Mouse (Mus musculus) forebrain, embryonic 10.5 days (tissue): ENCODE measurements around the gene Sh3gl3. TPM values are rescaled to one million over a fixed set of nuclear protein-coding genes. Genes with fewer than 3 reads are reported as not detected.
"Not testable (repeated sequence)": the region's sequence is repeated elsewhere in the genome, so short reads cannot be mapped to it uniquely, and the experiment has no call there.

ENCODE experiments used
- DNase-seq: peaks from one replicate; pipeline ENCODE4 v3.0.0-alpha.2; 2017; ENCODE audit warnings: low spot score; ENCODE audit errors: extremely low spot score
- H3K27ac ChIP-seq: fragments of 300-500 bp; sonication (generic); 2 replicates; pipeline ENCODE4 v1.5.1; 2016; ENCODE audit warnings: mild to moderate bottlenecking
- H3K27me3 ChIP-seq: fragments of 300-500 bp; sonication (generic); 2 replicates; pipeline ENCODE4 v1.6.1; 2016; ENCODE audit warnings: mild to moderate bottlenecking; ENCODE audit not compliant: poor library complexity, severe bottlenecking
- H3K36me3 ChIP-seq: fragments of 300-500 bp; sonication (generic); replicated peaks from 2 replicates; pipeline ENCODE4 v1.6.1; 2016; ENCODE audit warnings: mild to moderate bottlenecking, moderate library complexity
- H3K4me1 ChIP-seq: fragments of 300-500 bp; sonication (generic); 2 replicates; pipeline ENCODE4 v1.6.1; 2016
- H3K4me3 ChIP-seq: fragments of 300-500 bp; sonication (generic); 2 replicates; pipeline ENCODE4 v1.5.1; 2016; ENCODE audit warnings: mild to moderate bottlenecking, moderate library complexity
- H3K9me3 ChIP-seq: fragments of 300-500 bp; sonication (generic); 2 replicates; pipeline ENCODE4 v1.6.1; 2016; ENCODE audit warnings: mild to moderate bottlenecking, moderate library complexity
- WGBS: fragments of 180-500 bp; shearing (Covaris S2); methylation state at CpG from one replicate; pipeline ENCODE4 v1.1.7; 2016; 5-methylcytosine and 5-hydroxymethylcytosine counted together
- polyA plus RNA-seq: library from polyadenylated mRNA; unstranded; fragments of >200 nt; fragmentation: Nextera tagmentation; extraction: Ambion mirVana; gene quantifications from 2 replicates; pipeline ENCODE4 v1.2.1, GENCODE M21; 2016

The Sh3gl3 gene
- polyA plus RNA-seq, 1 experiment from 2014 or later: 8.9 TPM

DNA sequence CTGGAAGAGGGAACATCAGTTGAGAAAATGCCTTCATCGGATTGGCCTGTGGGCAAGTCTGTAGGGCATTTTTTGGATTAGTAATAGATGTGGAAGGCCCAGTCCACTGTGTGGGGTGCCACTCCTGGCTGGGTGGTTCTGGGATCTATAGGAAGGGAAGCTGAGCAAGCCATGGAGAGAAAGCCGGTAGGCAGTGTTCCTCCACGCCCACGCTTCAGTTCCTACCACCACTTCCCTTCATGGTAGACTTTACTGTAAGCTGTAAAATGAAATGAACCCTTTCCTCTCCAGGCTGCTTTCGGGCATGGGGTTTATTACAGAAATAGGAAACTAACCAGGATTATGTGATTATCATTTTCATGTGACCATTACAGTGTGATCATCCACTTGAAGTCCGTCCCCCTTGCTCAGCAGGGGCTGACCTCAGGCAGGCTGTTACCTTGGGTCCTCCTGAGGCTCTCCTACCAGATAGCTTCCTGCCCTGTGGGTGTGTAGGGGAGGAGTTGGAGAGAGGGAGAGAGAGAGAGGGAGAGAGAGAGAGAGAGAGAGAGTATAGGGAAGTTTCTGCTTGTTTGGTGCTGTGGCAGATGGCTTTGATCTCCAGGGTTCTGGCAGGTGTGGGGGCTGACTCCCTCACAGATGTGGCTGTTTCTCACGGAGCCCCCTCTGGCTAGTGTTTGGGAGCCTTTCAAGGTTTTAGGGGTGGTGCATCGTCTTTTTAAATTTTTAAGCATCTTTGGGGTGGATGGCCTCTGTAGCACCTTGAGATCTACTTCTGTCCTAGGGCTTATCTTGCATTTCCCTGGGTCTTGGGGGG, 67.0 kb downstream of the Sh3gl3 start:
- no peak for DNase-seq
- peaks cover 10% of the 10 kb centered on the region for H3K4me1 ChIP-seq
- 80% methylated on average over 8 of the region's 8 CpGs for WGBS

GRCm38 (mm10) chr7:82244701-82245100, 71.1 kb downstream of the Sh3gl3 start:
- no peak overlapping the region for H3K27ac ChIP-seq
- no peaks in the 10 kb centered on the region for H3K9me3 ChIP-seq
- peaks cover 4% of the 10 kb centered on the region for H3K4me1 ChIP-seq
- no peak for DNase-seq
- no peak overlapping the region for H3K4me3 ChIP-seq
- no peaks in the 10 kb centered on the region for H3K36me3 ChIP-seq
- no peaks in the 10 kb centered on the region for H3K27me3 ChIP-seq
- WGBS: 83% methylated on average over 3 of the region's 3 CpGs

More for the DNA sequence above, 67.0 kb downstream of the Sh3gl3 start:
- Histone ChIP-seq H3K27ac (no peak overlapping the region), H3K27me3 (no peaks in the 10 kb centered on the region), H3K4me3 (no peak overlapping the region), H3K36me3 (no peaks in the 10 kb centered on the region), H3K9me3 (no peaks in the 10 kb centered on the region)

DNA sequence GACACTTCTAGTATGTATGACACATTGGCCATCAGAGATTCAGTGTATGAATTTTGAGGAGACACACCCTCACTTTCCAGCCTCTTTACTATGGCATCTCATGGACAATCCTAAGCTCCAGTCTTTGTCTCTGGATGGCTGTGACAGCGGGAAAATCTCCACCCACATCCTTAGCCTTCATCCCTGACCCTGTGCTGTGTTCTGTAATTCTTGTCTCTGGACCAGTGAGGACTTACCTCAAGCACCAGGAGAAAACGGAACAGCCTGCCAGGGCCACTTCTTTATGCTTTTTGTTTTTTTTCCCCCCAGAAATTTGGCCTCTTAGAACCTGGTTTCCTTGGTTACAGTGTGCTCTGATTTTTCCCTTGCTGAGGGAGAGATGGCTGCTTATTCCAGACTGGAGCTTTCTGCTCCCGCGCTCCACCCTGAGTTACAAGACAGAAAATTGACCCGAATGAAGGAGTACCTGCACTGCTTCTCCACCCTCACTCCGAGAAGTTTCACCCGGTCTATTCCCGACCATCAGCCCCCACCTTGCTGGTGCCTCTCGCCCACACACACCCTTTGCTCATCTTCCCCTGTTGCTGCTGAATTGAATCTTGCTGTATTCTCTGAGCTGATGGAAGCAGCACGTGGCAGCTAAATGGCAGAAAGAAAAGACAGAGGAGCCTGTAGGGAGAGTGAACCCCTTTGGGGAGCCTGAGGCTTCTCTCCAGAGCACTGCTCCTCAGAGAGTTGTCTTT, 75.5 kb downstream of the Sh3gl3 start:
- no peak for DNase-seq
- Histone ChIP-seq H3K36me3 (no peaks in the 10 kb centered on the region), H3K9me3 (no peaks in the 10 kb centered on the region), H3K27ac (no peak overlapping the region), H3K27me3 (no peaks in the 10 kb centered on the region), H3K4me1 (no peaks in the 10 kb centered on the region; the same call in 1 of the 2 replicates), H3K4me3 (no peak overlapping the region)
- WGBS: 73% methylated on average over 10 of the region's 10 CpGs

DNA sequence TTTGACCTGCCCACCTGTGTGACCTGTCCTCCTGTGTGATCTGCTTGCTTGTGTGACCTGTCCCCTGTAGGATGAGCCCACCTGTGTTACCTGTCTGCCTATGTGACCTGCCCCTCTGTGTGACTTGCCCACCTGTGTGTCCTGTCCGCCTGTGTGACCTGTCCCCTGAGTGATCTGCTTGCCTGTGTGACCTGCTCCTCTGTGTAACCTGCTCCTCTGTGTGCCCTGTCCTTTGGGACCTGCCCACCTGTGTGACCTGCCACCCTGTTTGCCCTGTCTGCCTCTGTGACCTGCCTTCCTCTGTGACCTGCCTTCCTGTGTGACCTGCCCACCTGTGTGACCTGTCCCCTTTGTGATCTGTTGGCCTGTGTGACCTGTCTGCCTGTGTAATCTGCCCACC, 79.7 kb downstream of the Sh3gl3 start:
- 83% methylated on average over 1 of the region's 1 CpGs for WGBS
- no peak for DNase-seq
- no peaks in the 10 kb centered on the region for H3K9me3 ChIP-seq
- H3K4me3 ChIP-seq: no peak overlapping the region
- no peaks in the 10 kb centered on the region; the same call in 1 of the 2 replicates for H3K4me1 ChIP-seq
- H3K27ac ChIP-seq: no peak overlapping the region
- H3K36me3 ChIP-seq: no peaks in the 10 kb centered on the region
- no peaks in the 10 kb centered on the region for H3K27me3 ChIP-seq

DNA sequence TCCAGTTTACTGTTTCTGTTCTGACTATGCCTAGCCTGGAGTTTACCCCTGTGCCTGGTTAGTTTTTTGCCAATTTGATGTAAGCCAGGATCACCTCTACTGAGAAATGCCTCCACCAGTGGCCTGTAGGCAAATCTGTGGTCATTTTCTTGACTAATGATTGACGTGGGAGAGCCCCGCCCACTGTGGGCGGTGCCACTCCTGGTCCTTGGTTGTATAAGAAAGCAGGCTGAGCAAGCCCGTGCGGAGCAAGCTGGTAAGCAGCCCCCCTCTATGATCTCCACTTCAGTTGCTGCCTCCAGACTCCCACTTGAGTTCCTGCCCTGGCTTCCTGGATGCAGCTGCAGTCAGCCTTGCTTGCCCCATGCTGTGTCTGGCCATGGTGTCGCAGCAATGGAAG, 83.3 kb downstream of the Sh3gl3 start:
- H3K4me3 ChIP-seq: no peak overlapping the region
- no peaks in the 10 kb centered on the region for H3K27me3 ChIP-seq
- no peaks in the 10 kb centered on the region for H3K36me3 ChIP-seq
- H3K4me1 ChIP-seq: no peaks in the 10 kb centered on the region
- no peak overlapping the region for H3K27ac ChIP-seq
- WGBS: 80% methylated on average over 6 of the region's 6 CpGs
- H3K9me3 ChIP-seq: no peaks in the 10 kb centered on the region
- DNase-seq: no peak

DNA sequence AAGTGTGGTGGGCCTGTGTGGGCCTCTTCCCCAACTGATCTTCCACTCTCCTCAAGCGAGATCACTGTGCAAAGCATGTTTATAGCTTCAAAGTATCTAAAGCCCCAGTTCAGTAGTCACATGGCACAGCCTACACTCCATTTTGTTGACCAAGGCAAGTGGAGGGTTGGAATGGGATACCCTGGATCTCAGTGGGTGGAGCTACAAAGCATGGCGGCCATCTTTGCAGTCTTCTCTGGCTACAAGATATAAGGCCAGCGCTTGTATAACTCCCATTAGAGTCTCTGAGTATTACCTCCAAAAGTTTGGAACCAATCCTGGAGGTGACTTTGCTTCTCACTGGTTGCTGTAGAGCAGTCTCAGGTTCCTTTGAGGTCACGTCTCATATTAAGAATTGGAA, 83.9 kb downstream of the Sh3gl3 start:
- no peaks in the 10 kb centered on the region for H3K36me3 ChIP-seq
- no peaks in the 10 kb centered on the region for H3K9me3 ChIP-seq
- 93% methylated on average over 4 of the region's 4 CpGs for WGBS
- no peak overlapping the region for H3K27ac ChIP-seq
- no peak overlapping the region for H3K4me3 ChIP-seq
- no peaks in the 10 kb centered on the region for H3K27me3 ChIP-seq
- no peak for DNase-seq
- H3K4me1 ChIP-seq: no peaks in the 10 kb centered on the region

DNA sequence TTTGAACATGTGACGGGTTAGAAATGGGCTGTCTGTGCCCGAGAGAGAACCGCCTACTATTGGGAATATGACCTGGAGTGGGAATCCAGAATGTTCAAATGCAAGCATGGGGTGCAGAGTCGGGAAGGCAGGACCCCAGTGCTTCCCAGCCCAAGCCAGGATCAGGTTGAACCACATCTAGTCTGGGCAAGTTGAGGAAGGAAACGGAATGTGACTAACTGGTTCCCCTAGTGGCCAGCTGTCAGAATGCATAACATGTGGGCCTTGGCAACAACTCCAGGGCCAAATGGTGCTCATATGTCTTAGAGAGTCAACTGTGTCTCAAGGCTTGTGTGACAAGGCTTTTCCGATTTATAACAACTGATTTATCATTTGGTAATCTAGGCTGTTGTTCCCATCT, 86.6 kb downstream of the Sh3gl3 start:
- 67% methylated on average over 6 of the region's 6 CpGs for WGBS
- Histone ChIP-seq H3K36me3 (no peaks in the 10 kb centered on the region), H3K4me1 (no peaks in the 10 kb centered on the region), H3K9me3 (no peaks in the 10 kb centered on the region), H3K27me3 (no peaks in the 10 kb centered on the region), H3K4me3 (no peak overlapping the region), H3K27ac (no peak overlapping the region)
- DNase-seq: no peak

GRCm38 (mm10) chr7:82263141-82263540, 89.5 kb downstream of the Sh3gl3 start:
- Histone ChIP-seq H3K27me3 (no peaks in the 10 kb centered on the region), H3K4me3 (no peak overlapping the region), H3K4me1 (no peaks in the 10 kb centered on the region), H3K9me3 (no peaks in the 10 kb centered on the region), H3K36me3 (no peaks in the 10 kb centered on the region), H3K27ac (no peak overlapping the region)
- DNase-seq: peak; percentile 60
- 18% methylated on average over 8 of the region's 8 CpGs for WGBS

GRCm38 (mm10) chr7:82264119-82264518, 90.5 kb downstream of the Sh3gl3 start:
- no peak for DNase-seq
- Histone ChIP-seq H3K4me3 (no peak overlapping the region), H3K36me3 (no peaks in the 10 kb centered on the region), H3K27ac (no peak overlapping the region), H3K4me1 (no peaks in the 10 kb centered on the region), H3K9me3 (no peaks in the 10 kb centered on the region), H3K27me3 (no peaks in the 10 kb centered on the region)
- WGBS: 79% methylated on average over 2 of the region's 2 CpGs

- WGBS: 89% methylated on average over 4 of the region's 4 CpGs
- Histone ChIP-seq H3K9me3 (no peaks in the 10 kb centered on the region), H3K36me3 (no peaks in the 10 kb centered on the region), H3K4me3 (no peak overlapping the region), H3K4me1 (no peaks in the 10 kb centered on the region), H3K27ac (no peak overlapping the region), H3K27me3 (no peaks in the 10 kb centered on the region)
- DNase-seq: no peak
Measured at GRCm38 (mm10) chr7:82265365-82265764, 91.7 kb downstream of the Sh3gl3 start.

DNA sequence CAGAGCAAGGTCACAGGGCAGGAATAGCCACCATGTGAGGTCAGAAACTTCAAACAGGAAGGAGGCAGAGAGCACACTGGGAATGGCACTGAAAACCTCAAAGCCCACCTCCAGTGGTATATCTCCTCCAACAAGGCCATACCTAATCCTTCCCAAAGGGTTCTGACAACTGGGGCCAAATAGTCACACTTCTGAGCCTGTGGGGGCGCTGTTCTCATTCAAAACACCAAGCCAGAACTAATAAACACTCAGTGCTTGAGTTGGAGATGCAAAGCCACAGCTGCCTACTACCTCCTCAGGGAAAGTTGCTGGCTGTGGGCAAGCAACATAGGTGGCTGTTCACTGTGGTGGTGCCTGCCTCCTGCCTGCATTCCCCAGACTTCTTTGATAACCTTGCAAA, 96.3 kb downstream of the Sh3gl3 start:
- H3K27ac ChIP-seq: no peak overlapping the region
- H3K27me3 ChIP-seq: no peaks in the 10 kb centered on the region
- DNase-seq: no peak
- H3K4me1 ChIP-seq: no peaks in the 10 kb centered on the region
- 8% methylated on average over 1 of the region's 1 CpGs for WGBS
- no peaks in the 10 kb centered on the region for H3K9me3 ChIP-seq
- no peaks in the 10 kb centered on the region for H3K36me3 ChIP-seq
- H3K4me3 ChIP-seq: no peak overlapping the region

DNA sequence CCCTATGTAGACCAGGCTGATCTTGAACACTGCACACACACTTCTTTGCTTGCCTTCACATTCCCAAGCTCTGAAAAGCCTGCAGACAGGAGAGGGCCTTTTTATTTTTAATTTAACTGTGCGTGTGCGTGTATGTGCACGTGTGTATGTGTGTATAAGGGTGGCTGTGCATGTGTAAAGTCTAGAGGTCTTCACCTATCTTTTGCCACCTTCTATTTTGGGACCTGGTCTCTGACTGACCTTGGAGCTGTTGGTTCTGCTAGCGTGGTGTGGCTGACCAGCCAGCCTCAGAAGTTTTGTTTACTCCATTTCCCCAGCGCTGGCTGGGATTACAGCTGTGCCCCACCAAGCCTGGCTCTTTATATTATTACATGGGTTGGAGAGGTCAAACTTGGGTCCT, 98.1 kb downstream of the Sh3gl3 start:
- no peaks in the 10 kb centered on the region for H3K27me3 ChIP-seq
- no peaks in the 10 kb centered on the region for H3K4me1 ChIP-seq
- H3K9me3 ChIP-seq: no peaks in the 10 kb centered on the region
- DNase-seq: no peak
- no peaks in the 10 kb centered on the region for H3K36me3 ChIP-seq
- no peak overlapping the region for H3K27ac ChIP-seq
- H3K4me3 ChIP-seq: no peak overlapping the region
- WGBS: 85% methylated on average over 5 of the region's 5 CpGs

DNA sequence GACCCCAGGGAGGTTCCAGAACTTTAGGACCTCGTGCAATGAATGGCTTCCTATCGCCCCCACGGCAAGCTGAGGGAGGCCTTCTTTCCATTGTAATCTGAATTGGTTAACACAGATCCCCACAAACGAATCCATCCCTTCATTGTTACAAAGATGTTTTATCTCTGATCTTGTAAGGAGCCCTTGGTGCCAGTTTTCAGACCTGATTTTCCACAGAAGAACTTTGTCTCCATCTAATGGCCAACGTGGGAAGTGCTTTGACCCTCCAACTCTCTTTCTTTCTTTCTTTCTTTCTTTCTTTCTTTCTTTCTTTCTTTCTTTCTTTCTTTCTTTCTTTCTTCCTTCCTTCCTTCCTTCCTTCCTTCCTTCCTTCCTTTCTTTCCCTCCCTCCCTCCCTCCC, 99.2 kb downstream of the Sh3gl3 start:
- not testable (repeated sequence) for H3K27me3 ChIP-seq, DNase-seq, H3K4me1 ChIP-seq, H3K27ac ChIP-seq, H3K9me3 ChIP-seq, H3K4me3 ChIP-seq, H3K36me3 ChIP-seq
- 26% methylated on average over 5 of the region's 5 CpGs for WGBS
